Mouse (Mus musculus): Measurements from ENCODE around the gene Cdc42ep3.

The Cdc42ep3 gene

GRCm38 (mm10) chr17:79290697-79291096 lies 64.2 kb downstream of the Cdc42ep3 start:
- intact Hi-C loops (cut with DNase I): no loop called here

DNA sequence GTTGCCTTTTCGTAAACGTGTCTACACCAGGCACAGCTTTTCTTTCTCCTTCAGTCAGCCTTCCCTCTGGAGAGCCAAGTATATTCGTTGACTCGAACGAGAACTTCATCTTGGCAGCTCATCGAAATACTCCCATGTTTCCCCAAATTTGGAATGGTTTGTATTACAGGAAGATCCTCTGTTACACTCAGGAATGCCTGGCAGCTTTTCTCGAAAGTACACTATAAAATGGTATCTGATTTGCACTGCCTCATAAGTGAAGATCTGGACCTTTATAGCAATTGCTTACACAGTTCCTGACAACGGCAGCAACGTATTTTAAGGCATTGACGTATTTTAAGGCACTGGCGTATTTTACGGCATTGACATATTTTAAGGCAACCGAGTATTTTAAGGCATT lies 67.6 kb downstream of the Cdc42ep3 start:
- intact Hi-C loops (cut with DNase I): no loop called here

GRCm38 (mm10) chr17:79285030-79285601 lies 69.8 kb downstream of the Cdc42ep3 start:
- intact Hi-C loops (cut with DNase I): no loop called here
